Mouse (Mus musculus) lung, adult 2 months (tissue): Measurements from ENCODE around the gene Trpc1.

ENCODE experiments used
- CTCF ChIP-seq: fragments of 200-500 bp; IDR thresholded peaks from 2 replicates; pipeline ENCODE4 v1.5.1; 2011; ENCODE audit warnings: mild to moderate bottlenecking, low read length, control low read depth; ENCODE audit not compliant: insufficient read depth
- POLR2A ChIP-seq: fragments of 200-500 bp; IDR thresholded peaks from 2 replicates; pipeline ENCODE4 v1.6.1; 2011; ENCODE audit warnings: low read depth, mild to moderate bottlenecking, control low read depth, low read length, borderline replicate concordance; ENCODE audit errors: extremely low read depth

DNA sequence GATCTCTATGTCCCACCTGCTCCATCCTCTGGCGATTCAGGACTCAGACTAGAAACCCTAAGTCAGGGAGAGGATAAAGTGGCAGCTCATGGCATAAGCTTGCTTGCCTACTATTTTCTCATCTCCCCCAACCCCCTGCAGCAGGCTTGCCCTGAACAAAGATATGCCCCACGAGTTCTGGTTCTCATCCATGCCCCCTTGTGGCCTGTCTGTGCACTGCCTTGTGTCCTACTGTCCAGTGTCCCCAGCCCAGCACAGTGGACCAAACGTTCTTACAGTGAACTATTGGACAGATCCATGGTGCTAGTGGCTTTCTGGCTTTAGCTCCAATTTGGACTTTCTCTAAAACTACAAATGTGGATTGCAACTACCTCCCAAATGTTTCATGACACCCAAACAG, 62.1 kb downstream of the Trpc1 start:
- TF ChIP-seq POLR2A (no peak), CTCF (peak; percentile 70)
